Mouse (Mus musculus) spleen, postnatal 36 days (tissue): ENCODE results near the gene Adssl1.
A peak's percentile ranks its signal among the peaks of the same experiment; 100 is the strongest.

Experiments used
- DNase-seq, 2 experiments: peaks; one replicate each; pipeline ENCODE4 v3.0.0; 2022; ENCODE audit warnings: low spot score in 2 of 2, mixed read lengths in 1 of 2

Adssl1 gene

DNA sequence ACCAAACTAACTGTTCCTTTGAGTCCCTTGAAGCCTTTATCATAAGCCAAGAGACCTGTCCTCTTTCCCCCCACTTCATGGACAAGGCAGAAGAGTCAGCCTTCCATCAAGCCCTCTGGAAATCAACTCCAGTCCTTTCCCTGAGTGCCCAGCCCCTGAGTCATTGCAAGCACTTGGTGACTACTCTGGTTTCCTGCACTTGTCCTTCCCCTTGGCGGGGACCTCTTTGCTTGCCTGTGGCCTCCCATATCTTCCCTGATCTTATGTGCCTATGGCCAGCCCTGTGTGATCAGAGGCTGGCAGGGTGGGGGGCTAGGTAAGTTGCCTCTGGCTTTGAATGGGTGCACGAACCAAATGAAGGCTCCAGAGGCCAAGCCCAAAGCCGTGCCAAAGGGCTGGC, 2.1 kb downstream of the Adssl1 start:
- no peak for DNase-seq

- DNase-seq, result peak; percentile 40 to 68
Measured at GRCm38 (mm10) chr12:112623742-112624141, 3.9 kb downstream of the Adssl1 start.

GRCm38 (mm10) chr12:112625700-112626099, 5.9 kb downstream of the Adssl1 start:
- DNase-seq, result no peak

DNA sequence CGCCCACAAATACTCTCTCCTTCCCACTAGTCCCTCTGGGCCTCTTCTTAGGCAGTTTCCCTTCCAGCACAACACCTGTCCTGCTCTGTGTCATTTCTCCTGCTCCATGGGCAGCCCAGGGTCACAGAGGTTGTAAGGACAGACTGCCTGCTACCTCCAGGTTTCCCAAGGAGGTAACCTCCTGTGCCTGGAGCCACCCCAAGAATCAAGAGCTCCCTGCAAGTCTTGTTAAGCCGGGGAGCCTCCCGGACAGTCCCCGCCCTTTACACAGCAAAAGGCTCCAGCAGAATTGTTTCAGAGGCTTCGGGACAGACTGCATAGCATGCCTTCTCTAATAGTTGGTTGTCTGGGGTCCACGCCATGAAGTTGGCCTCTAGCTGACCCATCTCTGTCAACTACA, 6.6 kb downstream of the Adssl1 start:
- no peak for DNase-seq

GRCm38 (mm10) chr12:112627097-112627881, 7.4 kb downstream of the Adssl1 start:
- DNase-seq, result no peak

- no peak for DNase-seq
Measured at GRCm38 (mm10) chr12:112628197-112628596, 8.4 kb downstream of the Adssl1 start.

GRCm38 (mm10) chr12:112628928-112629721, 9.3 kb downstream of the Adssl1 start:
- peak; percentile 65 to 73 for DNase-seq

DNA sequence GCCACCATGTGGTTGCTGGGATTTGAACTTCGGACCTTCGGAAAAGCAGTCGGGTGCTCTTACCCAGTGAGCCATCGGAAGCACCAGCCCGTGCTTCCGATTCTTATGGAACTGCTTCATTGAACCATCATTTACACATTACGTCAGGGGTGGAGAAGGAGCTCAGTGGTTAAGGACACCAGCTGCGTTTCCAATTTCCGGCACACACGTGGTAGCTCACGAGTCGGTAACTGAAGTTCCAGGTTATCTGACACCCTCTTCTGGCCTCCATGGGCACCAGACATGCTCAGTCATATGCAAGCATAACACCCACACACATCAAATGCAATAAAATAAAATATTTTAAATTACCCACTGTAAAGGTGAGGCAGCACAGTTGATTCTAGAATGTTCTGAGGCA, 10.2 kb downstream of the Adssl1 start:
- DNase-seq, result no peak

DNA sequence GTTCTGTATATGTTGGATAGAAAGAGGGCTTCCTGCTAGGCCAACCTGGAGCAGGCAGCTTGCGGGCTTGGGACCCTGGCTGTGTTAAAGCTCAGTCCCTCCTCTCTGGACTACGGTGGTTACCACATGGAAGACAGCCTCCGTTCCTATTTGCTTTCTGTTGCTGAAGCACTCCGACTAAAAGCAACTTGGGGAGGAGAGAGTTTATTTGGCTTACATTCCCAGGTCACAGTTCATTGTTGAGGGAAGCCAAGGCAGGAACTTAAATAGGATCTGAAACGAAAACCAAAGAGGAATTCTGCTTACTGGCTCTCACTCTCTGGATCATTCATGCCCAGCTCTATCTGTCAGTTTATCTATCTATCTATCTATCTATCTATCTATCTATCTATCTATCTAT, 11.0 kb downstream of the Adssl1 start:
- DNase-seq, result no peak

DNA sequence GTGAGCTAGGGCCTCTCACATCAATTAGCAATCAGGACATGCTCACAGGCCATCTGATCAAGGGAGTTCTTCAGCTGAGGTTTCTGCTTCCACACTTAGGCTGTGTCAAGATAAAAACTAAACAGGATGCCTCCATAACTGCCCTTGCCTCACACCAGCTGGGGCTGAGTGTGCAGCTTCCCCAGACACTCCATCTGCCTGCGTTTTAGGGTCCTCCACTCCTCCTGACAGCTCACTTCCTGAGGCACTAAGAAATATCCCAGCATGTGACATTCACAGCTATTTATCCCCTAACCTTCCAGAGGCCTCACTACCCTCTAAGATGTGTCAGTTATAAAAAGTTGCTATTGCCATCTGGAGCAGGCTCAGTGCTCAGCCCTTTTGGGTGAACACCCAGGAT, 11.6 kb downstream of the Adssl1 start:
- no peak for DNase-seq

DNA sequence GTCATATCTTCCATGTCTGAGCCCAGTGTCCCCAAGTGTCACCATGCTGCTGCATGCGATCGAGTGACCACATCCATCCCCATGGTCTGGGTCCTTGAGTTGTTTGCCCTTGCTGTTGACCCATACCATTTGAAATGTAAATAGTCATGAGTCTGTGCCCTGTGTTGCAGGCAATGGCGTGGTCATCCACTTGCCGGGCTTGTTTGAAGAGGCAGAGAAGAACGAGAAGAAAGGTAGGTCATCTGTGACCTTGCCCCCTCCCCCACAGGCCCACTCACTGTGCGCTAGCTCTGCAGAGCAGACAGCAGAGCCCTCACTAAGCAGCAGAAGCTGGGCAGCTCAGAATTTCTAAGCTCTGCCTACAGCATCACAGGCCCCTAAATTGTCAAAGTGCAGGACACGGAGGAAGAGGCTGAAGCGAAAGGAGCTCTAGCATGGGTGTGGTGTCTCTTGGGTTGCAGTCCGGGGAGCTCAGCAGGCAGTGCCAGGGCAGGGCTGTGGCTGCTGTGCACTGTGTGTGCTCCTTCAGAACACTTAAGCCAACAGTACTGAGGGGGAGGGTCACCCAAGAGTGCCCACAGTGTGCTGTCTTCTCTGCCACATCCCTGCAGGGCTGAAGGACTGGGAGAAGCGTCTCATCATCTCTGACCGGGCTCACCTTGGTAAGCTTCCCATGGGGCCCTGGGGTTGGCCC, 12.4 kb downstream of the Adssl1 start:
- DNase-seq, result peak; percentile 33 to 38

DNA sequence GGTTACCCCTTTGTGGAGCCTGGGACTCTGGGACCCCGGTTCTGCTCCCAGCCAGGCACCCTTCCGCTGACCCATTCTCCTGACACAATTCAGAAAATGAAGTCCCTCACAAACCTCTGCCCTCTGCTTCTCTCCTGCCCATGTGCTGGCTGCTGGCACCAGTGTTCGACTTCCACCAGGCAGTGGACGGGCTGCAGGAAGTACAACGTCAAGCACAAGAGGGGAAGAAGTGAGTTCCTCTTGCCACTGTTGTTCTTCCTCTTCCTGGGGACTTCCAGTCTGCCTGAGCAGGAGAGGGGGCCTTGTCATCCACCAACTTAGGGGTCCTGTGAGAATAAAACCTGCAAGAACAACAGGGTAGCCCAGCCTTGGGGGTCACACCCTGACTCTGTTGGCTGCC, 13.1 kb downstream of the Adssl1 start:
- DNase-seq, result peak; percentile 73 to 74

DNA sequence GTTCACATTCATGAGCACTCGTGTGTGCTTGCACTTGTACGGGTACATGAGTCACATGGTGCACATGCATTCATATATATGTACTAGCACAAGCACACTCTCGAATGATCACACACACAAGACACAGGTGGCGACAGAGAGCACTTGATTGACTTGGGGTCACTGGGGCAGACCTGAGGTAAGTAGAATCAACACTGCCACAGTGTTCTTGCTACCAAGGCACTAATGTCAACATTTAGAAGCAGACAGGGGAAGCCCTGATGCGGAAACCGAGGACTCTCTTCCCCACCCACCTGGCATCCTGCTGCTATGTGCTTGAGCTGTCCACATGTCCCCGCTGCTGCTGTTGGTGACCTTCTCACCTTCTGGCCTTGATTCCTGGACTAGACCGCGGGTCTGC, 13.8 kb downstream of the Adssl1 start:
- DNase-seq, result peak; percentile 51 to 61

GRCm38 (mm10) chr12:112639526-112639925, 19.7 kb downstream of the Adssl1 start:
- no peak for DNase-seq

DNA sequence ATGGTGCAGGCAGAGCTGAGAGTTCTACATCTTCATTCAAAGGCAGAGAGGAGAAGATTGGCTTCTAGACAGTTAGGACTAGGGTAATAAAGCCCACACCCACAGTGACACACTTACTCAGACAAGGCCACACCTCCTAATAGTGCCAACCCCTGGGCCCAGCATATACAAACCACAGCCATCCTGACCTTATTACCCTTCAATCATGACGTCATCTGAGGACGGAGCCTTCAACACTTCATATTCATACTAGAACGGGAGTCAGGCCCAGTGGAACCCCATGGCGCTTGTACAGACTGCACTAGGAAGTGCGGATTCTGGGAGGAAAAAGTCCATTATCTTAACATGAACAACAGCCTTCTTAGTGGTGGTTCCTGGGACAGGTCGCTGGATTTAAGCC, 23.3 kb downstream of the Adssl1 start:
- DNase-seq, result no peak

- DNase-seq, result peak; percentile 99
Measured at GRCm38 (mm10) chr12:112644180-112644854, 24.5 kb downstream of the Adssl1 start, which contains the start of gene Siva1. TSS of gene Siva1 (plus strand) at chr12:112644679.

GRCm38 (mm10) chr12:112644855-112645506, 25.1 kb downstream of the Adssl1 start:
- no peak for DNase-seq

GRCm38 (mm10) chr12:112646139-112646538, 26.3 kb downstream of the Adssl1 start:
- DNase-seq, result no peak

GRCm38 (mm10) chr12:112648081-112648480, 28.2 kb downstream of the Adssl1 start:
- DNase-seq, result no peak

GRCm38 (mm10) chr12:112651778-112652439, 32.1 kb downstream of the Adssl1 start:
- DNase-seq, result no peak
